Mouse (Mus musculus) liver, adult 2 months (tissue): ENCODE data around the gene Nsg1. TPM values are rescaled to one million over a fixed set of nuclear protein-coding genes. Genes with fewer than 3 reads are reported as not detected.

ENCODE experiments used
- DNase-seq: peaks from one replicate; pipeline ENCODE4 v3.0.0-alpha.2; 2011; ENCODE audit warnings: low read depth, low spot score; ENCODE audit errors: extremely low read depth
- H3K27ac ChIP-seq: fragments of 200-500 bp; replicated peaks from 2 replicates; pipeline ENCODE4 v1.5.1; 2012; ENCODE audit warnings: low read depth, mild to moderate bottlenecking, control low read depth, inconsistent platforms, low read length; ENCODE audit not compliant: insufficient read depth
- H3K27me3 ChIP-seq: fragments of 200-500 bp; 2 replicates; pipeline ENCODE4 v1.6.1; 2012; ENCODE audit warnings: mild to moderate bottlenecking, moderate library complexity, low read length, inconsistent platforms; ENCODE audit not compliant: control insufficient read depth, insufficient read depth
- H3K36me3 ChIP-seq: fragments of 200-500 bp; 2 replicates; pipeline ENCODE4 v1.6.1; 2012; ENCODE audit warnings: low read length, inconsistent platforms; ENCODE audit not compliant: control insufficient read depth, insufficient read depth
- H3K4me1 ChIP-seq: fragments of 200-500 bp; 2 replicates; pipeline ENCODE4 v1.6.1; 2011; ENCODE audit warnings: low read length; ENCODE audit not compliant: control insufficient read depth, insufficient read depth
- H3K4me3 ChIP-seq: fragments of 200-500 bp; 2 replicates; pipeline ENCODE4 v1.5.1; 2011; ENCODE audit warnings: low read depth, mild to moderate bottlenecking, control low read depth, low read length, moderate library complexity; ENCODE audit not compliant: insufficient read depth
- H3K79me2 ChIP-seq: fragments of 200-500 bp; 2 replicates; pipeline ENCODE4 v1.6.1; 2012; ENCODE audit warnings: inconsistent platforms, mild to moderate bottlenecking, low read length, moderate library complexity; ENCODE audit not compliant: control insufficient read depth, insufficient read depth
- H3K9ac ChIP-seq: fragments of 200-500 bp; 2 replicates; pipeline ENCODE4 v1.6.1; 2012; ENCODE audit warnings: low read depth, mild to moderate bottlenecking, control low read depth, inconsistent platforms, low read length
- CTCF ChIP-seq: fragments of 200-500 bp; IDR thresholded peaks from 2 replicates; pipeline ENCODE4 v1.5.1; 2011; ENCODE audit warnings: low read depth, low read length, control low read depth
- POLR2A ChIP-seq: fragments of 200-500 bp; IDR thresholded peaks from 2 replicates; pipeline ENCODE4 v1.6.1; 2011; ENCODE audit warnings: low read length, control low read depth; ENCODE audit not compliant: insufficient read depth; ENCODE audit errors: extremely low read depth
- WGBS: fragments of 180-500 bp; shearing (Covaris S2); methylation state at CpG from one replicate; pipeline ENCODE4 v1.1.7; 2018; 5-methylcytosine and 5-hydroxymethylcytosine counted together
- polyA plus RNA-seq: library from polyadenylated mRNA; depleted of rRNA; stranded (reverse); fragments of >200 nt; gene quantifications from 2 replicates; pipeline ENCODE4 v1.2.3, GENCODE M21; 2012; rRNA removed
- total RNA-seq: library from RNA; depleted of rRNA; stranded (reverse); fragments of >200 nt; gene quantifications from 2 replicates; pipeline ENCODE4 v1.2.3, GENCODE M21; 2014; rRNA removed

Gene Nsg1
- total and polyA plus RNA-seq, 2 experiments, result 1.3 to 1.9 TPM

- peaks cover 4% of the 10 kb centered on the region for H3K4me1 ChIP-seq
- H3K27ac ChIP-seq, result no peak overlapping the region
- no peak for TF ChIP-seq POLR2A
- TF ChIP-seq CTCF, result no peak
- no peaks in the 10 kb centered on the region for H3K27me3 ChIP-seq
- DNase-seq, result no peak
- peaks cover 11% of the 10 kb centered on the region; the same call in 1 of the 2 replicates for H3K79me2 ChIP-seq
- no peaks in the 10 kb centered on the region; the same call in 1 of the 2 replicates for H3K36me3 ChIP-seq
- H3K9ac ChIP-seq, result no peak overlapping the region
- 73% methylated on average over 2 of the region's 2 CpGs for WGBS
- no peak overlapping the region for H3K4me3 ChIP-seq
These were observed 67.8 kb downstream of the Nsg1 start for GRCm38 (mm10) chr5:38091966-38092304.

- H3K79me2 ChIP-seq, result peaks cover 13% of the 10 kb centered on the region; the same call in 1 of the 2 replicates
- WGBS, result 73% methylated on average over 8 of the region's 8 CpGs
- no peak overlapping the region for H3K4me3 ChIP-seq
- H3K36me3 ChIP-seq, result no peaks in the 10 kb centered on the region; the same call in 1 of the 2 replicates
- peak; percentile 56 for DNase-seq
- no peaks in the 10 kb centered on the region for H3K27me3 ChIP-seq
- peaks cover 4% of the 10 kb centered on the region for H3K4me1 ChIP-seq
- TF ChIP-seq POLR2A, result no peak
- TF ChIP-seq CTCF, result 0 out of 2 replicates have a peak, but pooled peaks have one; percentile 15
- no peak overlapping the region for H3K27ac ChIP-seq
- no peak overlapping the region for H3K9ac ChIP-seq
These were observed 68.4 kb downstream of the Nsg1 start for GRCm38 (mm10) chr5:38091046-38091965.

DNA sequence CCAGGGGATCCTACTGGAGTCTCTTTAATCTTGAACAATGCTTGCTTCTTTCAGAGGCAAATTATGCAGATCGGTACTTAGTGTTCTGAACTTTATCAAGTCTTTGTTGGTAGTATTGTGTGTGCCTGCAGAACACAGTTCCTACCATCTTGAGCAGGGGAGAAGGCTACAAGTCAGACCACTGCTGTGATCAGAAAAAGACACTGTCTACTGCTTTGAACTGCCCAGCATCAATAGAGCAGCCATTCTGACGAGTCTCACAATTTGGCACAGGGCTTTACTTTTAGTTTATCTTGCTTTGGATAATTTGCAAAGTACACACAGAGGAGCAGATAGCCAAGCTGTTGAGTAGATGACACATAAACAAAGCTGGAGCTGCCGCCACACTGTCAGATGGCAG, 69.1 kb downstream of the Nsg1 start:
- Histone ChIP-seq H3K27me3 (no peaks in the 10 kb centered on the region), H3K4me1 (peaks cover 4% of the 10 kb centered on the region), H3K79me2 (peaks cover 13% of the 10 kb centered on the region; the same call in 1 of the 2 replicates), H3K9ac (no peak overlapping the region), H3K36me3 (no peaks in the 10 kb centered on the region; the same call in 1 of the 2 replicates), H3K27ac (no peak overlapping the region), H3K4me3 (no peak overlapping the region)
- TF ChIP-seq CTCF (no peak), POLR2A (no peak)
- 43% methylated on average over 3 of the region's 3 CpGs for WGBS
- DNase-seq, result peak; percentile 61

DNA sequence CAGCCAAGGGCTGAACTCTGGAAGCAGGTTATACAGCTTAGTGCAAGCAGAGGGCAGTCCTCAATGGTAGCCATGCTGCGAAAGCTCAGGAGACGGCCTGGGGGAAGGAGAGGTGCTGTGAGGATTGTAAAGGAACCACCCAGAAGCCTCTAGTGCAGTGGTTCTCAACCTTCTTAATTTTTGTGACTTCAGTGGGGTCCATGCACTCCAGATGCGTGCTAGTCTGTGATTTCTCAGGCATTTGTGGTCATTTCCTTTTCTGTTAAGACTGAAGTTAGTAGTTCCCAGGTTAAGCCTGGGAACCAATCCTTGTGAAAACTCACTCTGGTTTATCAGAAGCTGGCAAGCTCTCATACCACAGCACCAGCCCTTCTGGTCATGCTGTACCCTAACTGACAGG, 69.6 kb downstream of the Nsg1 start:
- DNase-seq, result no peak
- no peak for TF ChIP-seq CTCF
- no peak for TF ChIP-seq POLR2A
- Histone ChIP-seq H3K27me3 (no peaks in the 10 kb centered on the region), H3K36me3 (no peaks in the 10 kb centered on the region), H3K4me1 (peaks cover 4% of the 10 kb centered on the region), H3K27ac (no peak overlapping the region), H3K9ac (no peak overlapping the region), H3K4me3 (no peak overlapping the region), H3K79me2 (peaks cover 13% of the 10 kb centered on the region; the same call in 1 of the 2 replicates)
- WGBS, result 90% methylated on average over 3 of the region's 3 CpGs

Other genes starting within 250 kb of the Nsg1 start
- gene Stx18, start 121.2 kb downstream of the Nsg1 start, total RNA-seq, result 13.1 and 15.5 TPM in 2 replicates
- gene Stx18, start 121.2 kb downstream of the Nsg1 start, polyA plus RNA-seq, result 13.4 and 14.9 TPM in 2 replicates
- 2.3 and 2.8 TPM in 2 replicates for gene Zbtb49, start 60.5 kb upstream of the Nsg1 start, total RNA-seq
- 2.6 and 5.1 TPM in 2 replicates for gene Zbtb49, start 60.5 kb upstream of the Nsg1 start, polyA plus RNA-seq
- 7.4 and 9.2 TPM in 2 replicates for gene Lyar, start 60.6 kb upstream of the Nsg1 start, total RNA-seq
- 1.9 and 2.6 TPM in 2 replicates for gene Lyar, start 60.6 kb upstream of the Nsg1 start, polyA plus RNA-seq
- gene Tmem128, start 100.3 kb upstream of the Nsg1 start, total RNA-seq, result 34.8 and 40.8 TPM in 2 replicates
- 16.4 and 17.8 TPM in 2 replicates for gene Tmem128, start 100.3 kb upstream of the Nsg1 start, polyA plus RNA-seq
- gene Otop1, start 116.1 kb upstream of the Nsg1 start, total RNA-seq, result not detected in 2 replicates
- gene Otop1, start 116.1 kb upstream of the Nsg1 start, polyA plus RNA-seq, result not detected in 2 replicates
- not detected in 2 replicates for gene Drd5, start 159.5 kb upstream of the Nsg1 start, total RNA-seq
- not detected in 2 replicates for gene Drd5, start 159.5 kb upstream of the Nsg1 start, polyA plus RNA-seq